Mouse (Mus musculus) kidney, adult 18-20 months (tissue): ENCODE measurements at regions not wholly inside any gene's neighbourhood (a gene's known extent, or its start where the extent isn't known, plus 50 kb on each side); places are given as distances from the start of the nearest gene placed in this dataset.
A peak's percentile ranks its signal among the peaks of the same experiment; 100 is the strongest.
"Not testable (repeated sequence)": the region's sequence is repeated elsewhere in the genome, so short reads cannot be mapped to it uniquely, and the experiment has no call there.

Experiments used
- DNase-seq: peaks from one replicate; pipeline ENCODE4 v3.0.0; 2021

- DNase-seq = no peak
Measured at GRCm38 (mm10) chr7:64101679-64102078, 52.0 kb upstream of the Trpm1 start.

DNA sequence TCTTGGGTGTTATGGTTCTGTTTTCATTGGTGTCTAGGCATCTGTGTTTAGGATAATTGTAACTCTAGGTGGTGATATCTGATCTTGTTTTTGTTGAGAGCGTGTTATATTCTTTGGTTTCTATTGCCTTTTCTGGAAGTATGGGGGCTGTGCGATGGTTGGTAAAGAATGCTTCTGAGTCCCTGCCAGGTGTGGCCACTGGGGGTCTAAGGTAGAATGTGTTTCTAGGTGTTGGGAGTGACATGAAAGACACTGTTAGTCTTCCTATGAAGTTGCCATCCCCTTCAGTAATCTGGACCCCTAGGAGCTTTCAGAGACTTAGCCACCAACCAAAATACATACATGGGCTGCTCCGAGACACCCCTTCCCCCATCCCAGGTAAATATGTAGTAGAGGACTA is 54.0 kb upstream of the Trpm1 start:
- no peak for DNase-seq

GRCm38 (mm10) chr7:64090067-64090466 is 63.6 kb upstream of the Trpm1 start:
- no peak for DNase-seq

DNA sequence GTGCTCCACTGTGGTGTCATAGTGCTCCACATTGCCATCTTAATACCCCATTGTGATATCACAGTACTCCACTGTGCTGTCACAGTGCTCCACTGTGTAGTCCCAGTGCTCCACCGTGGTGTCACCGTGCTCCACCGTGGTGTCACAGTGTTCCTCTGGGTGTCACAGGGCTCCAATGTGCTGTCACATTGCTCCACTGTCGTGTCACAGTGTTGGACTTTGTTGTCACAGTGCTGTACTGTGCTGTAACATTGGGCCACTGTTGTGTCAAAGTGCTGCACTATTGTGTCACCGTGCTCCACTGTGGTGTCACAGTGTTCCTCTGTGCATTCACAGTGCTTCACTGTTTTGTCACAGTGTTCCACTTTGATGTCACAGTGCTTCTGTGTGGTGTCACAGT is 64.6 kb upstream of the Trpm1 start:
- DNase-seq = no peak

DNA sequence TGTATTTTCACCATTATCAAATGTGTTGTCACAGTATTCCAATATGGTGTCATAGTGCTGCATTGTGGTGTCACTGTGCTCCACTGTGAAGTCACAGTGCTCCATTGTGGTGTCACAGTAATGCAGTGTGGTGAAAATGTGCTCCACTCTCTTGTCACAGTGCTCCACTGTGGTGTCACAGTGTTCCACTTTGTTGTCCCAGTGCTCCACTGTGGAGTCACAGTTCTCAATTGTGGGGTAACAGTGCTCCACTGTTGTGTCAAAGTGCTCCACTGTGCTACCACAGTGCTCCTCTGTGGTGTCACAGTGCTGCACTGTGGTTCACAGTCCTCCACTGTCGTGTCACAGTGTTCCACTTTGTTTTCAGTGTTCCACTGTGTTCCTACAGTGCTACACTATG is 69.7 kb upstream of the Trpm1 start:
- DNase-seq = not testable (repeated sequence)

DNA sequence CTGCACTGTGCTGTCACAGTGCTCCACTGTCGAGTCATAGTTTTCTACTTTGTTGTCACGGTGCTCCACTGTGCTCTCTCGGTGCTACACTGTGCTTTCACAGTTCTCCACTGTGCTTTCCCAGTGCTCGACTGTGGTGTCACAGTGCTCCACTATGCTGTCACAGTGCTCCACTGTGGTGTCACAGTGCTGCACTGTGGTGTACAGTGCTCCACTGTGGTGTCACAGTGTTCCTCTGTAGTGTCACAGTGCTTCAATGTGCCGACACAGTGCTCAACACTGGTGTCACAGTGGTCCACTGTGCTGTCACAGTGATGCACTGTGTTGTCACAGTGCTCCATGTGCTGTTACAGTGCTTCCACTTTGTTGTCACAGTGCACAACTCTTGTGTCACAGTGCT is 71.0 kb upstream of the Trpm1 start:
- DNase-seq = no peak

GRCm38 (mm10) chr7:64082201-64082600 is 71.4 kb upstream of the Trpm1 start:
- no peak for DNase-seq

DNA sequence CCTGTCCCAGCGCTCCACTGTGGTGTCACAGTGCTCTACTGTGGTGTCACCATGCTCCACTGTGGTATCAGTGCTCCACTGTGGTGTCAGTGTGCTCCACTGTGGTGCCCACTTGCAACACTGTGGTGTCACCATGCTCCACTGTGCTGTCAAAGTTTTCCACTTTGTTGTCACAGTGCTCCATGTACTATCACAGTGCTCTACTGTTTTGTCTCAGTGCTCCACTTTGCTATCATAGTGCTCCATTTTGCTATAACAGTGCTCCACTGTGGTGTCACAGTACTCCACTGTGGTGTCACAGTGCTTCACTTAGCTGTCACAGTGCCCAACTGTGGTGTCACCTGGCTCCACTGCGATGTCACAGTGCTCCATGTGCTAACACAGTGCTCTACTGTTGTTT is 72.0 kb upstream of the Trpm1 start:
- DNase-seq = no peak

GRCm38 (mm10) chr7:64081019-64081418 is 72.6 kb upstream of the Trpm1 start:
- no peak for DNase-seq

DNA sequence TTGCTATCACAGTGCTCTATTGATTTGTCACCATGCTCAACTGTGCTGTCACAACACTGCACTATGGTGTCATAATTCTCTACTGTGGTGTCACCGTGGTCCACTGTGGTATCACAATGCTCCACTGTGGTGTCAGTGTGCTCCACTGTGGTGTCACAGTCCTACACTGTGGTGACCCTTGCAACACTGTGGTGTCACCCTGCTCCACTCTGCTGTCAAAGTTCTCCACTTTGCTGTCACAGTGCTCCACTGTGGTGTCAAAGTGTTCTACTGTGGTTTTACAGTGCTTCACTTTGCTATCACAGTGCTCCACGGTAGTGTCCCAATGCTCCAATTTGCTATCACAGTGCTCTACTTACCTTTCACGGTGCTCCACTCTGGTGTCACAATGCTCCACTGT is 74.3 kb upstream of the Trpm1 start:
- DNase-seq = peak; percentile 0

GRCm38 (mm10) chr7:64078646-64079045 is 75.0 kb upstream of the Trpm1 start:
- peak; percentile 0 for DNase-seq

GRCm38 (mm10) chr7:64077526-64077925 is 76.1 kb upstream of the Trpm1 start:
- DNase-seq = peak; percentile 16

- DNase-seq = no peak
Measured at GRCm38 (mm10) chr7:64076764-64077360, 76.8 kb upstream of the Trpm1 start.

DNA sequence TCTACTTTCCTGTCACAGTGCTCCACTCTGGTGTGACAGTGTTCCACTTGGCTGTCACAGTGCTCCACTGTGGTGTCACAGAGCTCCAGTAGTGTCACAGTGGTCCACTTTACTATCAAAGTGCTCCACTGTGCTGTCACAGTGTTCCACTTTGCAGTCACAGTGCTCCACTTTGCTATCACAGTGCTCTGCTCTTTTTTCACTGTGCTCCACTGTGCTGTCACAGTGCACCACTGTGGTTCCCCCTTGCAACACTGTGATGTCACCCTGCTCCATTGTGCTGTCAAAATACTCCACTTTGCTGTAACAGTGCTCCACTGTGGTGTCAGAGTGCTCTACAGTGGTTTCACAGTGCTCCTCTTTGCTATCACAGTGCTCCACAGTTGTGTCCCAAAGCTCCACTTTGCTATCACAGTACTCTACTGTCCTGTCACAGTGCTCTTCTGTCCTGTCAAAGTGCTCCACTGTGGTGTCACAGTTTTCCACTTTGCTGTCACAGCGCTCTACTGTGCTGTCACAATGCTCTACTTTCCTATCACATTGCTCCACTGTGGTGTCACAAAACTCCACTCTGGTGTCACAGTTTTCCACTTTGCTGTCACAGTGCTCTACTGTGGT is 77.8 kb upstream of the Trpm1 start:
- DNase-seq = peak; percentile 1

GRCm38 (mm10) chr7:64074661-64075234 is 78.9 kb upstream of the Trpm1 start:
- peak; percentile 1 for DNase-seq

DNA sequence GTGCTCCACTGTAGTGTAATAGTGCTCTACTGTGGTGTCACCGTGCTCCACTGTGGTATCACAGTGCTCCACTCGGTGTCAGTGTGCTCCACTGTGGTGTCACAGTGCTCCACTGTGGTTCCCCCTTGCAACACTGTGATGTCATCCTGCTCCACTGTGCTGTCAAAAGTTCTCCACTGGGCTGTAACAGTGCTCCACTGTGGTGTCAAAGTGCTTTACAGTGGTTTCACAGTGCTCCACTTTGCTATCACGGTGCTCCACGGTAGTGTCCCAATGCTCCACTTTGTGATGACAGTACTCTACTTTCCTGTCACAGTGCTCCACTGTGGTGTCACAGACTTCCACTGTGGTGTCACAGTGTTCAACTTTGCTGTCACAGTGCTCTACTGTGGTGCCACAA is 79.4 kb upstream of the Trpm1 start:
- DNase-seq = peak; percentile 0

DNA sequence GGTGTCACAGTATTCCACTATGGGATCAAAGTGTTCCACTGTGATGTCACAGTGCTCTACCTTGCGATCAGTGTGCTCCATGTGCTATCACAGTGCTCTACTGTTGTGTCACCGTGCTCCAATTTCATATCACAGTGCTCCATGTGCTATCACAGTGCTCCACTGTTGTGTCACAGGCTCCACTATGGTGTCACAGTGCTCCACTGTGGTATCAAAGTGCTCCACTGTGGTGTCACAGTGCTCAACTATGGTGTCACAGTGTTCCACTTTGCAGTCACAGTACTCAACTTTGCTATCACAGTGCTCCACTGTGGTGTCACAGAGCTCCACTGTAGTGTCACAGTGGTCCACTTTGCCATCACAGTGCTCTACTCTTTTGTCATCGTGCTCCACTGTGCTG is 79.9 kb upstream of the Trpm1 start:
- DNase-seq = peak; percentile 1

- no peak for DNase-seq
Measured at GRCm38 (mm10) chr7:64070930-64071329, 82.7 kb upstream of the Trpm1 start.

DNA sequence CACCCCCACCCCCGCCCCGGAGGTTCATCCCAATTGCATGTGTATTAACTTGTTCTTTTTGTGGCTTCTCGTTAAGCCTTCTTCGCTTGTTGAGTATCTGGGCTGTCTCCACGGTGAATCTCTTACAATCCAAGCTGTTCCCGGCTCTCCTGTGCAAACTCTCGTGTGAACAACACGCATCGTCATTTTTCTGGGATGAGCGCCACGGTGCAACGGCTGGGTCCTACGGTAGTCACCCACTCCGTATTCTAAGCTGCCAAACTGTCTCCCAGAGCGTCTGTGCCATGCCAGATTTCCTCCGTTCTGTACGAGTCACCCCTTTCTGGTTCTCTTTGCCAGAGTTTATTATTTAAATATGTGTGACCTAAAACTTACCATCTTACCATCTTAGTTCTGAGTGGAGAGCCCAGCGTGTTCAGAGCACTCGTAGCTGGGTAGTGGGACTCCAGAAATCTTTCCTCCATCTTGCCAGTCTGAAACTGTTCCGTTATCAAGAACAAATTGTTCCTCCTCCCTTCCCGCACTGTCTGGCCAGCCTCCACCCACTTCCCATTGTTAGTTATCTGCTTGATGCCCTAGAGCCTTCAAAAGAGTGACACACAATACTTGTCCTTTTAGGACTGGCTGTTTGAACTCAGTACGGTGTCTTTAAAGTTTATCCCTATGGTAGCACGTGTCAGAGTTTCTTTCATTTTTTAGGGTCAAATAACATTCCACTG is 87.9 kb upstream of the Trpm1 start:
- DNase-seq = no peak

DNA sequence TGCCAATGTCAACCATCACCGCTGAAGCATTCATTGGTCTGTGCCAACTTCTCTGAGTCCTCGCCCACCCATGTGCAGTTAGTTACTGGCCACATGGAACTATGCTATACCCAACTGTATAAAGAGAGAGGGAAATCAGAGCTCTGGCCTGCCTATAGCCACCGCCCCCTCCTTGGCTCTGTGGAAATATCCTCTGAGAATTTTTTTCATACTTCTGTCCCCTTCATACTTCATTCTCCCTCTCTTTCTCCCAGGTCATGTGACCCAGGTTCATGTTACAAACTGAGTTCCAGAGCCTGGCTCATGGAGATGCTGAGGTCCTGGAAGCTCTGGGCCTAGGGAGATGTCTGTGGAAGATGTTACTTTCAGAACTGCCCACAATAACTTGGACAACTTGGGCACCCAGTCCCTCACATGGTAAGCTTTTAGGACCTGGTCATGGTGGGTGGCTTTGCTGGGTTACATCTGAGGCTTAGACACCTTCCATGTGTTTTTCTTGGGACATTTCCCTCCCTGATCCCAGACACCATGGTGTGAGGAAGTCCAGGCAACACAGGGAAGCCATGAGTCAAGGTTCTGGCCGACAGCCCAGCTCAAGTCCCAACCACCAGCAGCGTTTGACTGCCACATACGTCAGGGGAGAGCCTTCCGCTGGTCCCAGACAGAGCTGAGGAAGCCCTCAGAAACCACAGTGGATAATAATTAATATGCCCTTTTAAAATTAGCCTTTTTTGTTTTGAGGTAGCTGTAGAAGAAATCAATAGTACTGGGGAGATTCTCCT is 89.0 kb upstream of the Trpm1 start:
- DNase-seq = peak; percentile 57

GRCm38 (mm10) chr7:64061170-64061569 is 92.5 kb upstream of the Trpm1 start:
- no peak for DNase-seq

GRCm38 (mm10) chr7:64060582-64060981 is 93.1 kb upstream of the Trpm1 start:
- no peak for DNase-seq

DNA sequence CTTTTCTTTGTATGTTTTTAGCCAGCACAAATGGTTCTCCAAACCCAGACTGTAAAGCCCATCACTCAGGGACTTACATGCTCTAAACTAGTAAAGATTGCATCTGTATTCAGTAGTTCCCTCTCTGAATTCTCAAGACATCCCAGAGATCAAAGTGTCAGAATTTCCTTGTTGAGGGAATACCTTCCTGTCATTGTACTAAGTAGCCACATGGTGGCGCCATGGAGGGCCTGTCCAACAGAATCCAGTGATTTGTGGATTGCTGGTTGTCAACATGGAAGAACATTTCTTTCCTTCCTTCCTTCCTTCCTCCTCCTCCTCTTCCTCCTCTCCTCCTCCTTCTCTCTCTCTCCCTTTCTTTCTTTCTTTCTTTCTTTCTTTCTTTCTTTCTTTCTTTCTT is 93.6 kb upstream of the Trpm1 start:
- peak; percentile 23 for DNase-seq
